Mouse (Mus musculus) ovary, postnatal 36 days (tissue): ENCODE data around the gene Dnmbp.
A peak's percentile ranks its signal among the peaks of the same experiment; 100 is the strongest.

ENCODE experiments used
- DNase-seq: peaks from one replicate; pipeline ENCODE4 v3.0.0; 2022; ENCODE audit warnings: low spot score, mixed read lengths

The Dnmbp gene

GRCm38 (mm10) chr19:43914986-43915385, 25.0 kb downstream of the Dnmbp start:
- DNase-seq = no peak

GRCm38 (mm10) chr19:43912775-43913486, 27.1 kb downstream of the Dnmbp start:
- DNase-seq = no peak

GRCm38 (mm10) chr19:43906492-43906891, 33.5 kb downstream of the Dnmbp start:
- no peak for DNase-seq

- peak; percentile 43 for DNase-seq
Observed at GRCm38 (mm10) chr19:43905985-43906384, 34.0 kb downstream of the Dnmbp start.

- no peak for DNase-seq
Observed at GRCm38 (mm10) chr19:43905136-43905535, 34.9 kb downstream of the Dnmbp start.

GRCm38 (mm10) chr19:43904327-43904726, 35.7 kb downstream of the Dnmbp start:
- no peak for DNase-seq

GRCm38 (mm10) chr19:43902887-43903286, 37.1 kb downstream of the Dnmbp start:
- no peak for DNase-seq

GRCm38 (mm10) chr19:43900690-43901089, 39.3 kb downstream of the Dnmbp start:
- DNase-seq = no peak

- DNase-seq = no peak
Observed at GRCm38 (mm10) chr19:43898547-43898946, 41.4 kb downstream of the Dnmbp start.

GRCm38 (mm10) chr19:43896441-43896840, 43.5 kb downstream of the Dnmbp start:
- no peak for DNase-seq

- DNase-seq = no peak
Observed at GRCm38 (mm10) chr19:43895951-43896350, 44.0 kb downstream of the Dnmbp start.

GRCm38 (mm10) chr19:43894821-43895220, 45.2 kb downstream of the Dnmbp start:
- no peak for DNase-seq

GRCm38 (mm10) chr19:43894070-43894469, 45.9 kb downstream of the Dnmbp start:
- no peak for DNase-seq

GRCm38 (mm10) chr19:43890487-43890886, 49.5 kb downstream of the Dnmbp start:
- DNase-seq = no peak

GRCm38 (mm10) chr19:43887725-43888124, 52.3 kb downstream of the Dnmbp start:
- no peak for DNase-seq

- no peak for DNase-seq
Observed at GRCm38 (mm10) chr19:43887242-43887641, 52.7 kb downstream of the Dnmbp start.

- DNase-seq = no peak
Observed at GRCm38 (mm10) chr19:43886371-43887099, 53.5 kb downstream of the Dnmbp start.

- no peak for DNase-seq
Observed at GRCm38 (mm10) chr19:43884668-43885498, 55.1 kb downstream of the Dnmbp start.

- DNase-seq = no peak
Observed at GRCm38 (mm10) chr19:43882895-43883573, 57.0 kb downstream of the Dnmbp start.

- no peak for DNase-seq
Observed at GRCm38 (mm10) chr19:43881615-43882014, 58.4 kb downstream of the Dnmbp start.

- no peak for DNase-seq
Observed at GRCm38 (mm10) chr19:43880420-43880819, 59.6 kb downstream of the Dnmbp start.
